Mouse (Mus musculus) ovary, adult 18-20 months (tissue): Measurements from ENCODE around the gene Spryd3.
"Not testable (repeated sequence)": the region's sequence is repeated elsewhere in the genome, so short reads cannot be mapped to it uniquely, and the experiment has no call there.

Experiments
- DNase-seq: peaks from one replicate; pipeline ENCODE4 v3.0.0; 2022; ENCODE audit warnings: low spot score, mixed read lengths

Gene Spryd3

GRCm38 (mm10) chr15:102136129-102136758, at the start of gene Spryd3:
Spryd3 (minus strand) TSS chr15:102136234.
- peak; percentile 95 for DNase-seq

GRCm38 (mm10) chr15:102183076-102183475, 47.0 kb upstream of the Spryd3 start:
- DNase-seq, result no peak

GRCm38 (mm10) chr15:102179924-102180323, 43.9 kb upstream of the Spryd3 start:
- DNase-seq, result no peak

GRCm38 (mm10) chr15:102179106-102179505, 43.1 kb upstream of the Spryd3 start:
- no peak for DNase-seq

GRCm38 (mm10) chr15:102178279-102178678, 42.2 kb upstream of the Spryd3 start:
- peak; percentile 46 for DNase-seq

GRCm38 (mm10) chr15:102177417-102177816, 41.4 kb upstream of the Spryd3 start:
- no peak for DNase-seq

- no peak for DNase-seq
Measured at GRCm38 (mm10) chr15:102176571-102177316, 40.7 kb upstream of the Spryd3 start.

GRCm38 (mm10) chr15:102175736-102176319, 39.8 kb upstream of the Spryd3 start:
- no peak for DNase-seq

GRCm38 (mm10) chr15:102173581-102173980, 37.5 kb upstream of the Spryd3 start:
- no peak for DNase-seq

- no peak for DNase-seq
Measured at GRCm38 (mm10) chr15:102169064-102169463, 33.0 kb upstream of the Spryd3 start.

- no peak for DNase-seq
Measured at GRCm38 (mm10) chr15:102167620-102168021, 31.6 kb upstream of the Spryd3 start.

- no peak for DNase-seq
Measured at GRCm38 (mm10) chr15:102165468-102166100, 29.6 kb upstream of the Spryd3 start.

GRCm38 (mm10) chr15:102163900-102164693, 28.1 kb upstream of the Spryd3 start:
- no peak for DNase-seq

GRCm38 (mm10) chr15:102160415-102161060, 24.5 kb upstream of the Spryd3 start:
- no peak for DNase-seq

GRCm38 (mm10) chr15:102156836-102157235, 20.8 kb upstream of the Spryd3 start:
- no peak for DNase-seq

- not testable (repeated sequence) for DNase-seq
Measured at GRCm38 (mm10) chr15:102155006-102155405, 19.0 kb upstream of the Spryd3 start.

- no peak for DNase-seq
Measured at GRCm38 (mm10) chr15:102152646-102153045, 16.6 kb upstream of the Spryd3 start.

- no peak for DNase-seq
Measured at GRCm38 (mm10) chr15:102150301-102151135, 14.5 kb upstream of the Spryd3 start, which contains the start of gene Soat2. Soat2 (plus strand) TSS chr15:102150526.

- no peak for DNase-seq
Measured at GRCm38 (mm10) chr15:102149561-102149960, 13.5 kb upstream of the Spryd3 start.

GRCm38 (mm10) chr15:102147674-102148402, 11.8 kb upstream of the Spryd3 start:
- no peak for DNase-seq
